Mouse (Mus musculus) thymus, adult 2 months (tissue): ENCODE results near the gene Slco3a1. TPM values are rescaled to one million over a fixed set of nuclear protein-coding genes. Genes with fewer than 3 reads are reported as not detected.

Source experiments
- DNase-seq: peaks from one replicate; pipeline ENCODE4 v3.0.0; 2021
- H3K27ac ChIP-seq: fragments of 200-500 bp; 2 replicates; pipeline ENCODE4 v1.5.1; 2012; ENCODE audit warnings: low read length, control low read depth; ENCODE audit not compliant: control insufficient read depth, insufficient read depth
- H3K27me3 ChIP-seq: fragments of 200-500 bp; 2 replicates; pipeline ENCODE4 v1.6.1; 2012; ENCODE audit warnings: mild to moderate bottlenecking, low read length, moderate library complexity, mixed read lengths; ENCODE audit not compliant: control insufficient read depth, insufficient read depth
- H3K36me3 ChIP-seq: fragments of 200-500 bp; 2 replicates; pipeline ENCODE4 v1.6.1; 2012; ENCODE audit warnings: mild to moderate bottlenecking, low read length, moderate library complexity; ENCODE audit not compliant: control insufficient read depth, insufficient read depth
- H3K4me1 ChIP-seq: fragments of 200-500 bp; replicated peaks from 2 replicates; pipeline ENCODE4 v1.6.1; 2012; ENCODE audit warnings: low read length; ENCODE audit not compliant: control insufficient read depth, insufficient read depth
- H3K4me3 ChIP-seq: fragments of 200-500 bp; 2 replicates; pipeline ENCODE4 v1.5.1; 2012; ENCODE audit warnings: mild to moderate bottlenecking, low read length, control low read depth, moderate library complexity; ENCODE audit not compliant: control insufficient read depth, insufficient read depth
- CTCF ChIP-seq: fragments of 200-500 bp; IDR thresholded peaks from 2 replicates; pipeline ENCODE4 v1.5.1; 2012; ENCODE audit warnings: mild to moderate bottlenecking, control low read depth, low read length, moderate library complexity, borderline replicate concordance; ENCODE audit not compliant: control insufficient read depth, poor library complexity, insufficient read depth; ENCODE audit errors: extremely low read depth
- POLR2A ChIP-seq: fragments of 200-500 bp; IDR thresholded peaks from 2 replicates; pipeline ENCODE4 v1.6.1; 2012; ENCODE audit warnings: mild to moderate bottlenecking, low read length, control low read depth, moderate library complexity; ENCODE audit not compliant: control insufficient read depth, poor library complexity, insufficient read depth; ENCODE audit errors: extremely low read depth
- WGBS: fragments of 180-500 bp; shearing (Covaris S2); methylation state at CpG from one replicate; pipeline ENCODE4 v1.1.7; 2018; 5-methylcytosine and 5-hydroxymethylcytosine counted together
- polyA plus RNA-seq: library from polyadenylated mRNA; depleted of rRNA; stranded (reverse); fragments of >200 nt; gene quantifications from 2 replicates; pipeline ENCODE4 v1.2.3, GENCODE M21; 2012

The Slco3a1 gene
- polyA plus RNA-seq, 1 experiment = 86.0 TPM

GRCm38 (mm10) chr7:74382286-74382685, 172.3 kb downstream of the Slco3a1 start:
- no peak for DNase-seq
- H3K4me1 ChIP-seq = no peaks in the 10 kb centered on the region
- H3K4me3 ChIP-seq = no peak overlapping the region
- no peaks in the 10 kb centered on the region for H3K27me3 ChIP-seq
- H3K27ac ChIP-seq = no peak overlapping the region
- no peaks in the 10 kb centered on the region for H3K36me3 ChIP-seq
- TF ChIP-seq CTCF = no peak
- TF ChIP-seq POLR2A = no peak
- WGBS = 87% methylated on average over 3 of the region's 3 CpGs

- Histone ChIP-seq H3K4me3 (no peak overlapping the region), H3K27me3 (no peaks in the 10 kb centered on the region), H3K4me1 (no peaks in the 10 kb centered on the region), H3K27ac (no peak overlapping the region), H3K36me3 (no peaks in the 10 kb centered on the region)
- DNase-seq = no peak
- WGBS = 95% methylated on average over 2 of the region's 2 CpGs
- no peak for TF ChIP-seq CTCF
- TF ChIP-seq POLR2A = no peak
Observed at GRCm38 (mm10) chr7:74381881-74382281, 172.7 kb downstream of the Slco3a1 start.

- DNase-seq = no peak
- no peaks in the 10 kb centered on the region for H3K36me3 ChIP-seq
Observed at GRCm38 (mm10) chr7:74381051-74381450, 173.5 kb downstream of the Slco3a1 start.

GRCm38 (mm10) chr7:74377909-74378308, 176.7 kb downstream of the Slco3a1 start:
- Histone ChIP-seq H3K27me3 (no peaks in the 10 kb centered on the region), H3K36me3 (no peaks in the 10 kb centered on the region), H3K27ac (no peak overlapping the region), H3K4me3 (no peak overlapping the region), H3K4me1 (no peaks in the 10 kb centered on the region)
- WGBS = 78% methylated on average over 10 of the region's 10 CpGs
- no peak for DNase-seq
- no peak for TF ChIP-seq CTCF
- TF ChIP-seq POLR2A = no peak

More at GRCm38 (mm10) chr7:74381051-74381450, 173.5 kb downstream of the Slco3a1 start:
- no peaks in the 10 kb centered on the region for H3K4me1 ChIP-seq
- TF ChIP-seq POLR2A = no peak
- no peak for TF ChIP-seq CTCF
- 97% methylated on average over 2 of the region's 2 CpGs for WGBS
- H3K4me3 ChIP-seq = no peak overlapping the region
- H3K27me3 ChIP-seq = no peaks in the 10 kb centered on the region
- H3K27ac ChIP-seq = no peak overlapping the region

GRCm38 (mm10) chr7:74376397-74377044, 178.1 kb downstream of the Slco3a1 start:
- WGBS = 94% methylated on average over 12 of the region's 12 CpGs
- no peak overlapping the region for H3K4me3 ChIP-seq
- no peaks in the 10 kb centered on the region for H3K27me3 ChIP-seq
- H3K36me3 ChIP-seq = no peaks in the 10 kb centered on the region
- TF ChIP-seq POLR2A (no peak), CTCF (no peak)
- no peak for DNase-seq
- 0 out of 2 replicates have a peak, but pooled peaks cover 2% of the 10 kb centered on the region for H3K4me1 ChIP-seq
- H3K27ac ChIP-seq = no peak overlapping the region

- Histone ChIP-seq H3K27me3 (no peaks in the 10 kb centered on the region), H3K27ac (no peak overlapping the region), H3K4me3 (no peak overlapping the region), H3K36me3 (no peaks in the 10 kb centered on the region), H3K4me1 (0 out of 2 replicates have a peak, but pooled peaks cover 2% of the 10 kb centered on the region)
- no peak for TF ChIP-seq POLR2A
- TF ChIP-seq CTCF = no peak
- no peak for DNase-seq
- 89% methylated on average over 14 of the region's 14 CpGs for WGBS
Observed at GRCm38 (mm10) chr7:74375174-74375957, 179.2 kb downstream of the Slco3a1 start.

GRCm38 (mm10) chr7:74373056-74373455, 181.5 kb downstream of the Slco3a1 start:
- no peak for TF ChIP-seq POLR2A
- TF ChIP-seq CTCF = no peak
- H3K4me1 ChIP-seq = 0 out of 2 replicates have a peak, but pooled peaks cover 2% of the 10 kb centered on the region
- H3K4me3 ChIP-seq = no peak overlapping the region
- WGBS = 56% methylated on average over 6 of the region's 6 CpGs
- no peak overlapping the region for H3K27ac ChIP-seq
- H3K27me3 ChIP-seq = no peaks in the 10 kb centered on the region
- no peaks in the 10 kb centered on the region for H3K36me3 ChIP-seq
- no peak for DNase-seq
